Mouse (Mus musculus) stomach, postnatal 0 days (tissue): Measurements from ENCODE around the gene Aldh1l1. TPM values are rescaled to one million over a fixed set of nuclear protein-coding genes. Genes with fewer than 3 reads are reported as not detected.

ENCODE experiments used
- ATAC-seq: fragments of 200-750 bp; cut with Nextera tagmentation; 2 replicates; pipeline ENCODE4 v1.8.0; 2017; ENCODE audit not compliant: low FRiP score, low TSS enrichment
- DNase-seq: peaks from one replicate; pipeline ENCODE4 v3.0.0-alpha.2; 2016; ENCODE audit warnings: low spot score
- H3K27ac ChIP-seq: fragments of 300-500 bp; sonication (generic); replicated peaks from 2 replicates; pipeline ENCODE4 v1.5.1; 2014; ENCODE audit warnings: mild to moderate bottlenecking, control low read depth
- H3K27me3 ChIP-seq: fragments of 300-500 bp; sonication (generic); 2 replicates; pipeline ENCODE4 v1.6.1; 2014; ENCODE audit warnings: low read length; ENCODE audit not compliant: control insufficient read depth, insufficient read depth
- H3K36me3 ChIP-seq: fragments of 300-500 bp; sonication (generic); 2 replicates; pipeline ENCODE4 v1.6.1; 2014; ENCODE audit warnings: low read length, mixed read lengths; ENCODE audit not compliant: control insufficient read depth, insufficient read depth
- H3K4me1 ChIP-seq: fragments of 300-500 bp; sonication (generic); replicated peaks from 2 replicates; pipeline ENCODE4 v1.6.1; 2014; ENCODE audit warnings: antibody characterized with exemption; ENCODE audit not compliant: control insufficient read depth, insufficient read depth
- H3K4me2 ChIP-seq: fragments of 300-500 bp; sonication (generic); replicated peaks from 2 replicates; pipeline ENCODE4 v1.6.1; 2014; ENCODE audit warnings: low read depth, mild to moderate bottlenecking, control low read depth, moderate library complexity
- H3K4me3 ChIP-seq: fragments of 300-500 bp; sonication (generic); 2 replicates; pipeline ENCODE4 v1.5.1; 2014; ENCODE audit warnings: low read depth, low read length, control low read depth
- H3K9ac ChIP-seq: fragments of 300-500 bp; sonication (generic); 2 replicates; pipeline ENCODE4 v1.6.1; 2014; ENCODE audit warnings: mild to moderate bottlenecking, low read length, control low read depth, mixed read lengths
- H3K9me3 ChIP-seq: fragments of 300-500 bp; sonication (generic); 2 replicates; pipeline ENCODE4 v1.6.1; 2016; ENCODE audit warnings: low read length; ENCODE audit not compliant: control insufficient read depth
- CTCF ChIP-seq: IDR thresholded peaks from 2 replicates; pipeline ENCODE4 v1.5.1; 2016; ENCODE audit warnings: antibody characterized with exemption, low read depth, mild to moderate bottlenecking, moderate library complexity
- EP300 ChIP-seq: optimal IDR thresholded peaks from 2 replicates; pipeline ENCODE3; 2016; ENCODE audit warnings: antibody characterized with exemption
- WGBS: fragments of 180-500 bp; shearing (Covaris S2); extraction: QIAGEN DNeasy Blood & Tissue Kit; methylation state at CpG from one replicate; pipeline ENCODE4 v1.1.7; 2014; 5-methylcytosine and 5-hydroxymethylcytosine counted together
- polyA plus RNA-seq: library from polyadenylated mRNA; unstranded; fragments of >200 nt; fragmentation: Nextera tagmentation; extraction: Ambion mirVana; gene quantifications from 2 replicates; pipeline ENCODE4 v1.2.1, GENCODE M21; 2015

Aldh1l1 gene
- polyA plus RNA-seq, 1 experiment from 2014 or later = 6.6 TPM

GRCm38 (mm10) chr6:90539271-90539670 is 53.0 kb downstream of the Aldh1l1 start:
- Histone ChIP-seq H3K4me2 (no peak overlapping the region), H3K9me3 (no peaks in the 10 kb centered on the region), H3K27ac (no peak overlapping the region), H3K9ac (no peak overlapping the region), H3K4me1 (no peaks in the 10 kb centered on the region), H3K27me3 (no peaks in the 10 kb centered on the region), H3K4me3 (no peak overlapping the region), H3K36me3 (no peaks in the 10 kb centered on the region)
- ATAC-seq (no peak), DNase-seq (no peak)
- no peak for TF ChIP-seq CTCF
- no peak for TF ChIP-seq EP300
- 84% methylated on average over 4 of the region's 4 CpGs for WGBS

- Histone ChIP-seq H3K9me3 (no peaks in the 10 kb centered on the region), H3K4me2 (no peak overlapping the region), H3K4me3 (no peak overlapping the region), H3K27me3 (no peaks in the 10 kb centered on the region), H3K9ac (no peak overlapping the region), H3K36me3 (no peaks in the 10 kb centered on the region), H3K27ac (no peak overlapping the region), H3K4me1 (no peaks in the 10 kb centered on the region)
- no peak for DNase-seq
- ATAC-seq = no peak
- TF ChIP-seq EP300 (no peak), CTCF (no peak)
- WGBS = 94% methylated on average over 1 of the region's 1 CpGs
Measured at GRCm38 (mm10) chr6:90540520-90540919, 54.3 kb downstream of the Aldh1l1 start.

GRCm38 (mm10) chr6:90541367-90541772 is 55.1 kb downstream of the Aldh1l1 start:
- 64% methylated on average over 5 of the region's 5 CpGs for WGBS
- no peaks in the 10 kb centered on the region for H3K27me3 ChIP-seq
- no peak overlapping the region for H3K4me2 ChIP-seq
- DNase-seq = no peak
- H3K4me1 ChIP-seq = no peaks in the 10 kb centered on the region
- no peak overlapping the region for H3K4me3 ChIP-seq
- H3K9ac ChIP-seq = no peak overlapping the region
- no peak overlapping the region for H3K27ac ChIP-seq
- no peak for TF ChIP-seq EP300
- no peak for TF ChIP-seq CTCF
- ATAC-seq = no peak
- H3K36me3 ChIP-seq = no peaks in the 10 kb centered on the region
- no peaks in the 10 kb centered on the region for H3K9me3 ChIP-seq

GRCm38 (mm10) chr6:90544433-90544832 is 58.2 kb downstream of the Aldh1l1 start:
- no peak overlapping the region for H3K27ac ChIP-seq
- DNase-seq (no peak), ATAC-seq (no peak)
- no peak for TF ChIP-seq EP300
- TF ChIP-seq CTCF = no peak
- H3K27me3 ChIP-seq = no peaks in the 10 kb centered on the region
- H3K9me3 ChIP-seq = no peaks in the 10 kb centered on the region
- no peak overlapping the region for H3K9ac ChIP-seq
- no peaks in the 10 kb centered on the region for H3K36me3 ChIP-seq
- WGBS = 63% methylated on average over 2 of the region's 2 CpGs
- H3K4me3 ChIP-seq = no peak overlapping the region
- no peak overlapping the region for H3K4me2 ChIP-seq
- no peaks in the 10 kb centered on the region for H3K4me1 ChIP-seq

- no peak for TF ChIP-seq CTCF
- no peak for TF ChIP-seq EP300
- 62% methylated on average over 3 of the region's 3 CpGs for WGBS
- Histone ChIP-seq H3K4me2 (no peak overlapping the region), H3K4me1 (no peaks in the 10 kb centered on the region), H3K9me3 (no peaks in the 10 kb centered on the region), H3K36me3 (no peaks in the 10 kb centered on the region), H3K27me3 (no peaks in the 10 kb centered on the region), H3K27ac (no peak overlapping the region), H3K9ac (no peak overlapping the region), H3K4me3 (no peak overlapping the region)
- ATAC-seq = no peak
- DNase-seq = no peak
Measured at GRCm38 (mm10) chr6:90546274-90546673, 60.0 kb downstream of the Aldh1l1 start.

- no peaks in the 10 kb centered on the region for H3K9me3 ChIP-seq
- 64% methylated on average over 3 of the region's 3 CpGs for WGBS
- H3K4me3 ChIP-seq = no peak overlapping the region
Measured at GRCm38 (mm10) chr6:90547041-90547440, 60.8 kb downstream of the Aldh1l1 start.

More at GRCm38 (mm10) chr6:90547041-90547440, 60.8 kb downstream of the Aldh1l1 start:
- Histone ChIP-seq H3K4me2 (no peak overlapping the region), H3K27me3 (no peaks in the 10 kb centered on the region), H3K4me1 (no peaks in the 10 kb centered on the region), H3K27ac (no peak overlapping the region), H3K36me3 (no peaks in the 10 kb centered on the region), H3K9ac (no peak overlapping the region)
- ATAC-seq (no peak), DNase-seq (no peak)
- TF ChIP-seq CTCF (no peak), EP300 (no peak)
